Mouse (Mus musculus) heart, embryonic 16.5 days (tissue): Measurements from ENCODE around the gene Clec12a. TPM values are rescaled to one million over a fixed set of nuclear protein-coding genes. Genes with fewer than 3 reads are reported as not detected.

ENCODE experiments used
- ATAC-seq: fragments of 200-750 bp; cut with Nextera tagmentation; replicated peaks from 2 replicates; pipeline ENCODE4 v1.8.0; 2017; ENCODE audit warnings: moderate number of reproducible peaks; ENCODE audit not compliant: insufficient read depth, low FRiP score; ENCODE audit errors: extremely low read depth
- H3K27ac ChIP-seq: fragments of 300-500 bp; sonication (generic); 2 replicates; pipeline ENCODE4 v1.5.1; 2014; ENCODE audit warnings: mild to moderate bottlenecking, low read length, control low read depth, moderate library complexity
- H3K27me3 ChIP-seq: fragments of 300-500 bp; sonication (generic); 2 replicates; pipeline ENCODE4 v1.6.1; 2014; ENCODE audit warnings: low read length, mixed read lengths; ENCODE audit not compliant: control insufficient read depth, insufficient read depth
- H3K36me3 ChIP-seq: fragments of 300-500 bp; sonication (generic); 2 replicates; pipeline ENCODE4 v1.6.1; 2014; ENCODE audit not compliant: control insufficient read depth, insufficient read depth
- H3K4me1 ChIP-seq: fragments of 300-500 bp; sonication (generic); 2 replicates; pipeline ENCODE4 v1.6.1; 2014; ENCODE audit warnings: low read length, mixed read lengths; ENCODE audit not compliant: control insufficient read depth, insufficient read depth
- H3K4me2 ChIP-seq: fragments of 300-500 bp; sonication (generic); 2 replicates; pipeline ENCODE4 v1.6.1; 2014; ENCODE audit warnings: low read depth, mild to moderate bottlenecking, control low read depth, low read length
- H3K4me3 ChIP-seq: fragments of 300-500 bp; sonication (generic); 2 replicates; pipeline ENCODE4 v1.5.1; 2014; ENCODE audit warnings: mild to moderate bottlenecking, control low read depth, low read length
- H3K9ac ChIP-seq: fragments of 300-500 bp; sonication (generic); 2 replicates; pipeline ENCODE4 v1.6.1; 2014; ENCODE audit warnings: low read length, control low read depth
- H3K9me3 ChIP-seq: fragments of 300-500 bp; sonication (generic); replicated peaks from 2 replicates; pipeline ENCODE4 v1.6.1; 2016; ENCODE audit warnings: low read length; ENCODE audit not compliant: control insufficient read depth
- WGBS: fragments of 180-500 bp; shearing (Covaris S2); extraction: QIAGEN DNeasy Blood & Tissue Kit; methylation state at CpG from one replicate; pipeline ENCODE4 v1.1.7; 2014; 5-methylcytosine and 5-hydroxymethylcytosine counted together
- polyA plus RNA-seq: library from polyadenylated mRNA; unstranded; fragments of >200 nt; fragmentation: Nextera tagmentation; extraction: Ambion mirVana; gene quantifications from 2 replicates; pipeline ENCODE4 v1.2.1, GENCODE M21; 2015

Gene Clec12a
- polyA plus RNA-seq, 1 experiment from 2014 or later: 1.3 TPM

DNA sequence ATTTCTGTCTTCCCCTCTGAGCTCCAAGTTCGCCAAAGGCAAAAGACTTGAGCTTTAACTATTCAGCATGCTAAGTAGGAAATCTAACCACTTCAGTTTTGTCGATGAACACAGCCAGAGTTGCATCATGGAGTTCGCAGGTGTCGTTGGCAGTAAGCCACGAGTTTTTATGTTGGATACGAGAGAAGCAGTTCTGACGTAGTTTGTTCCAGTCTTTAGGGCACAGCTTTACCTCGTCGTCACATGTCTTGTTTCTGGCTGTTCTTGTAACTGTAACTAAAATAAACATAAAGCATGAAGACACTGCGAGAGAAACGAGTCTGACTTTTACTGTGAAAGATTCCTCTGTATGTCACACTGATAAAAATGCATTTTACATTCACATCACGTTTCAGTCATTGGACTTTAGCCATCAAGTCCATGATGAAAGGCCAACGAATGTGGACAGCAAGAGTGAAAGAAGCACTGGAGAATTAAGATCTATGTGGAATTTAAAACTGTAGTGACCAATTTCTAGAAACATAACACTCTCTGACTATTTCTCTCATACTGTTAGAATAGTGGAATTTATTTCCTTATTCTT lies 15.8 kb upstream of the Clec12a start:
- no peaks in the 10 kb centered on the region for H3K27me3 ChIP-seq
- WGBS: 47% methylated on average over 13 of the region's 13 CpGs
- no peak overlapping the region for H3K27ac ChIP-seq
- ATAC-seq: no peak
- H3K36me3 ChIP-seq: no peaks in the 10 kb centered on the region
- no peaks in the 10 kb centered on the region for H3K9me3 ChIP-seq
- no peak overlapping the region for H3K4me2 ChIP-seq
- H3K4me1 ChIP-seq: no peaks in the 10 kb centered on the region
- no peak overlapping the region for H3K4me3 ChIP-seq
- no peak overlapping the region for H3K9ac ChIP-seq

DNA sequence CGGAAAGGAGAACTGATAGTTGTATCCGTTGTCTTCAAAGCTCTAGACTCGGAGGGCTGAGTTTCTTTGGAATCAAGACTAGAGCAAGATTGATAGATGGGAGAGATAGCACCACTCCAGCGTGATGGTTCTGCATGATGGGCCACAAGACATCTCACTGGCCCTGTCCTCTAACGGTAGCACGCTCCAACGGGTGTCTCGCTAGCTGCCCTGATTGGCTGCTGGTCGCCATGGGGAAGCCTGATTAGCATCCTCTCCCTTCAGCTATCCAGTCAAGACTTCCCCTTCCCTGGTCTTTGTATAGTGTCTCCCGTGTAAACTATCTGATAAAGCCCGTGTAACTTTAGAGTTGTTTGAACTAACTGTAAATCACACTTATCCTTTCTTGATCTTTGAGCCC lies 10.9 kb upstream of the Clec12a start, which contains the start of gene 4922502D21Rik:
TSS of gene 4922502D21Rik (minus strand) at position 187 of the 400 bp plus-strand sequence.
- Histone ChIP-seq H3K9me3 (no peaks in the 10 kb centered on the region), H3K4me3 (no peak within 1 kb of the TSS), H3K27me3 (no peaks in the 10 kb centered on the region), H3K4me1 (no peaks in the 10 kb centered on the region; the same call in 1 of the 2 replicates), H3K4me2 (no peak within 1 kb of the TSS), H3K9ac (no peak within 1 kb of the TSS), H3K36me3 (no peaks in the 10 kb centered on the region), H3K27ac (no peak within 1 kb of the TSS)
- ATAC-seq: no peak
- WGBS: 47% methylated on average over 11 of the region's 11 CpGs

DNA sequence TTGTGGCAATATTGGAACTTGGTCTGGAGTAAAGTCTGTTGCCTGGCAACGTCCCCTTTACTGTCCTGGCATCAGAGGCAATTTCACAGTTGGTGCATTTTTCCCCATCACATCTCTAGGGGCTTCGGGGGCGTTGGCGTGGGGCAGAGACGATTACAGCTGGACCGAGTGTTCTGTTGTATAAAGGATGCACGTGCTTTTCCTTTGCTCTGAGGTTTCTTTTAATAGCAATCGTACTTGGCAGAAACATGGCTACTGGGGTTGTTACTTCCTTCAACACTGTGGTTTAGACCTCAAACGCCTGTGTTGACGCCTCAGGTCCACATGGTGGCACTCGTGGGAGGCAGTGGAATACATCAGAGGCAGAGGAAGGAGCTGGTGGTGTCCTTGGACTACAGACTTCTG lies 8.8 kb upstream of the Clec12a start:
- H3K4me1 ChIP-seq: no peaks in the 10 kb centered on the region; the same call in 1 of the 2 replicates
- 16% methylated on average over 11 of the region's 11 CpGs for WGBS
- H3K4me2 ChIP-seq: peak overlapping the region; percentile 47

DNA sequence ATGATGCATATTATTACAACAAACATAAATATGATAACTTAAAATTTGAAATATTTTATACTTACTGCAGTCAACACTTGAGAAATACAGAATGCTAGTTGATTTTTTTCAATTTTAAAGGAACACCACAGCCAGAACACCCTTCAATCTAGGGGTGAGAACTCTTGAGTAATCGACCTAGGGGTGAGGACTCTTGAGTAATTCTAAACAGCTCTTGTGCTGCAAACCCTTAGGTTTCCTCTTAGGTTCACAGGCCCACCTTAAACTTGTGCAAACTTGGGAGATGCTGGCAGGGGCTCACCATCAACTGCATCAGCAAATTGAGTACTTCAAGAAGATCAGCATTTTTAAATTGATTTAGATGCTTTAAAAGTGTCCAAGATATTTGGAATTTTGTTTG lies 4.7 kb upstream of the Clec12a start:
- H3K4me1 ChIP-seq: no peaks in the 10 kb centered on the region; the same call in 1 of the 2 replicates
- no peaks in the 10 kb centered on the region for H3K9me3 ChIP-seq
- WGBS: 50% methylated on average over 1 of the region's 1 CpGs
- no peak for ATAC-seq
- H3K27me3 ChIP-seq: no peaks in the 10 kb centered on the region
- no peak overlapping the region for H3K27ac ChIP-seq
- H3K4me3 ChIP-seq: no peak overlapping the region
- no peaks in the 10 kb centered on the region for H3K36me3 ChIP-seq
- no peak overlapping the region for H3K4me2 ChIP-seq
- H3K9ac ChIP-seq: no peak overlapping the region

More for the DNA sequence above, 8.8 kb upstream of the Clec12a start:
- no peaks in the 10 kb centered on the region for H3K9me3 ChIP-seq
- no peak overlapping the region for H3K9ac ChIP-seq
- no peak overlapping the region for H3K27ac ChIP-seq
- ATAC-seq: peak; percentile 65
- no peaks in the 10 kb centered on the region for H3K27me3 ChIP-seq
- H3K4me3 ChIP-seq: no peak overlapping the region
- no peaks in the 10 kb centered on the region for H3K36me3 ChIP-seq

DNA sequence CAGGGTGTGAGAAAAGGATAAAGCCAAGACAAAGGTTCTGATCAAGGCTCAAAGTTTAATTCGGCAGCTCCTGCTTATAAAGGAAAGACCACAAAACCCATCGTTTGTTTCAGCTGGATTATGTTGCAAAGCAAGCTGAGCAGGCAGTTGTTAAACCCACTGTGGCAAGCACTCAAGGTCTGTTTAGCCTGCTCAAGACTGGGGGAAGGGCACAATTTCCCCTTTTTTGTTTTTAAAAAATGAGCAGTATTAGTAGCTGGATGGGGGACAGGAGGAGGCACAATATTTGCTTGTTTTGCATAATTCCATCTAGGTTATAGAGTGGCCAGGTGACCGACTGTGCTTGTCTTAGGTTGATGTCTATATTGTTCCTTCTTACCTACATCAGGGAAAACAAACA lies 1.9 kb downstream of the Clec12a start:
- ATAC-seq: no peak
- H3K27me3 ChIP-seq: no peaks in the 10 kb centered on the region
- H3K27ac ChIP-seq: no peak overlapping the region
- H3K4me3 ChIP-seq: no peak overlapping the region
- H3K9ac ChIP-seq: no peak overlapping the region
- no peaks in the 10 kb centered on the region for H3K36me3 ChIP-seq
- no peaks in the 10 kb centered on the region for H3K4me1 ChIP-seq
- no peak overlapping the region for H3K4me2 ChIP-seq
- 62% methylated on average over 3 of the region's 3 CpGs for WGBS
- peaks cover 8% of the 10 kb centered on the region for H3K9me3 ChIP-seq

DNA sequence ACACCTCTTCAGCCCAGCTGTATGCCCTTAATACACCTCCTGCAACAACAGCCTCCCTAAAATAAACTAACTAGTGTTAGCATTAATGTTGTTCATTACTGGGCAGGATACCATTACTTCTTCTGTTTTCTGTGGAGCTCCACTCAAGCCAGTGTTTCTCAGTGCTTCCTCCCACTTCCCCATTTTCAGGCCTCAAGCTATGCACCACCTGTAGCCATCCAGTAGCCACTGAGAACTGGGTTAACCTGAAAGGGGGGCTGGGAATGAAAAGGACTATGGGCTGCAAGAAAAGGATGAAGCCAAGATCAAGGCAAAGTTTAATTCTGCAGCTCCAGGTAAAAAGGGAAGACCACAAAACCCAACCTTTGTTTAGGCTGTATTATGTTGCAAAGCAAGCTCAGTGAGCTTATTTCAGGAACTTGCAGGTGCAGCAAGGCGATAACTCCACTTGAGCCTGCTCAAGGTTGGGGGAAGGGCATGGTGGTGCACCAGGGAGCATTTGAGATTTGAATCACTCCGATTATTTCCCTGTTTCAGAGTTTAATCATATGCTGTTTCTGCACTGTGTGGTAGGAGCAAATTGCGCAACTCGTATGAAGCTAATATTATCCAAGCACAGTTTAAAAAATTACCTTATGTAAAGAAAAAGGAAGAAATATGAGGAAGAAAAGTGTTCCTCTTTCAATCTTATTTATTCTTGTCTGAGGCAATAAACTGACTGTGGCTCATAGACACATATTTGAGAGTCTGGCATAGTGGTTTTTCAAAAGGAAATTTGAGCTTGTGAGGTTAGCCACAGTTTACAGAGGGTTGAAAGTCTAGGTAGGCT lies 7.2 kb downstream of the Clec12a start:
- no peaks in the 10 kb centered on the region for H3K36me3 ChIP-seq
- H3K9ac ChIP-seq: no peak overlapping the region
- H3K4me2 ChIP-seq: no peak overlapping the region
- no peak overlapping the region; the same call in none of the 2 replicates for H3K27ac ChIP-seq
- peaks cover 8% of the 10 kb centered on the region for H3K9me3 ChIP-seq
- ATAC-seq: peak; percentile 55; the same call in 1 of the 2 replicates
- no peak overlapping the region for H3K4me3 ChIP-seq
- no peaks in the 10 kb centered on the region for H3K4me1 ChIP-seq
- 48% methylated on average over 4 of the region's 4 CpGs for WGBS
- no peaks in the 10 kb centered on the region for H3K27me3 ChIP-seq

DNA sequence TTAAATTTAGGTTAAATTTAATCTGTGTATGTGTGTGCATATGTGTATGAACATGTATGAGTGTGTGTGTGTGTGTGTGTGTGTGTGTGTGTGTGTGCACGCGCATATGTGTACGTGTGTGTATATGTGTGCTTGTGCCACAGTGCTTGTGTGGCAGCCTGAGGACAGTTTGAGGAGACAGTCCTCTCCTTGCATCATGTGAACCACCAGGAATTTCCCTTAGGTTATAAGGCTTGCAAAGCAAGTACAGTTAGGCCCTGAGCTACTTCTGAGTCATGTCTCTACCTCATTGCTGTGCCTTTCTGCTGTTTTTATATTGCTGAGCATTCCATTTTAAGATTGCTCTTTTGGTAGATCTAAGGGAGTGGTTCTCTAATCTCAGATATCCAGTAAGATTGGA lies 8.6 kb downstream of the Clec12a start:
- Histone ChIP-seq H3K4me2 (no peak overlapping the region), H3K9me3 (peaks cover 8% of the 10 kb centered on the region), H3K27me3 (no peaks in the 10 kb centered on the region), H3K4me3 (no peak overlapping the region), H3K9ac (no peak overlapping the region), H3K4me1 (no peaks in the 10 kb centered on the region), H3K27ac (no peak overlapping the region), H3K36me3 (no peaks in the 10 kb centered on the region)
- WGBS: 91% methylated on average over 3 of the region's 3 CpGs
- no peak for ATAC-seq

DNA sequence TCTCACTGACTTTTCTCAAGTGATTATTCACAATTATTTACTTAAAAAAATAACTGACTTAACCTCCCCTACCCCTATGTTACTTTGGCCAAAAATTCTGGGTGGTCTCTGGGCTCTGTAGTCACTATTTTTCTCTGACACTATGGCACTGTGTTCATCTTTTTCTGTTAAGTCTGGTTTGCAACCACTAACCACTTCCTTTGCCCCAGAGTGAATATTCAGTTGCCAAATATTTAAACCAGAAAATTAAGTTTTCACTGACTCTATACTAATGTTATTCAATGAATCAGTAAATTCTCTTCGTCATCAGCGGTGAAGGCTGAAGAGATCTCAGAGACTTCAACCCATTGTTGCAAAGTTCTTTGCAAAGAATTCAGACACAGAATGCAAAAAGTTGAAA lies 13.3 kb downstream of the Clec12a start:
- Histone ChIP-seq H3K4me2 (no peak overlapping the region), H3K4me1 (no peaks in the 10 kb centered on the region), H3K4me3 (no peak overlapping the region), H3K27me3 (no peaks in the 10 kb centered on the region), H3K36me3 (no peaks in the 10 kb centered on the region), H3K27ac (no peak overlapping the region), H3K9me3 (0 out of 2 replicates have a peak, but pooled peaks cover 2% of the 10 kb centered on the region), H3K9ac (no peak overlapping the region)
- 87% methylated on average over 2 of the region's 2 CpGs for WGBS
- no peak for ATAC-seq

DNA sequence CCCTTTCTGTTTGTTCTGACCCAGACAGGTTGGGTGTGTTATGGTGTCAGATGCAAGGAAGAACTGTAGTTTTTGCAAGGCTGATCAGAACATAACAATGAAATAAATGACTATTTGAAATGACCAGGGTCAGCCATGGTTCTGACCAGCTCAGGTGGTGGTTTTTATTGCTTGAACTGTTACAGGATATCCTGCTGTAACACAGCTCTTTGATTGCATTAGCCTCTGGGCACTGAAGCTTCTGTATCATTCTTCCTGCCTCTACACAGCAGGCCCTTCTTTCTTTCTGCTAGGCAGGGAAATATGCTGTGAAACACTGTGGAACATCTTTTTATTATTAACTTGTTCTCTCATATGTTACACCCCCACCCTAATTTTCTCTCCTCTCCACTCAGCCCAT lies 13.9 kb downstream of the Clec12a start:
- H3K9me3 ChIP-seq: 0 out of 2 replicates have a peak, but pooled peaks cover 2% of the 10 kb centered on the region
- H3K36me3 ChIP-seq: no peaks in the 10 kb centered on the region
- no peak overlapping the region for H3K27ac ChIP-seq
- no peaks in the 10 kb centered on the region for H3K27me3 ChIP-seq
- no peak overlapping the region for H3K9ac ChIP-seq
- ATAC-seq: no peak
- H3K4me3 ChIP-seq: no peak overlapping the region
- H3K4me2 ChIP-seq: no peak overlapping the region
- H3K4me1 ChIP-seq: no peaks in the 10 kb centered on the region
